Mouse (Mus musculus): Measurements from ENCODE around the gene Slc22a18. TPM values are rescaled to one million over a fixed set of nuclear protein-coding genes. Genes with fewer than 3 reads are reported as not detected.

The Slc22a18 gene
- total RNA-seq, 2 experiments from 2014 or later = 0.29 to 0.54 TPM

DNA sequence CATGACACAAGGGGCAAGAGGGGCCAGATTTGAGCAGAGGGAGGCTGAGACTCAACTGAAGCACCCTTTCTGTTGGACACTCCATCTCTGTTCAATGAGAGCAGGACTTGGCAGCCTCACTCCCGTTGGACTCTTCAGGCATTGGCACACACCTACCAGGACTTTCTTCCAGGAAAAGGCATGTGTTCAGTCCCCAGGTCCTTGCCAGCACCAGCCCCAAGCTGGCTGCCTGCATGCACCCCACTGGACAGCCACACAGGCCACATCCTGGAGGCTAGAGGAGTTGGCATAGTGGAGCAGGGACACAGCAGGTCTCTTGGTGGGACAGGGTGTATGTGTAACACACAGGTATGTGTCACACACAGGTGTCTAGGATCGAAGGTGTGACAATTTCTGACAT is 26.4 kb upstream of the Slc22a18 start:
- DNase-seq (ENCODE audit: low spot score in 2 of 2) = no peak
- H3K4me3 ChIP-seq = no peak overlapping the region
- TF ChIP-seq CTCF (conservative IDR thresholded peaks at IDR 0.05) = no peak
- H3K27ac ChIP-seq = no peak overlapping the region

DNA sequence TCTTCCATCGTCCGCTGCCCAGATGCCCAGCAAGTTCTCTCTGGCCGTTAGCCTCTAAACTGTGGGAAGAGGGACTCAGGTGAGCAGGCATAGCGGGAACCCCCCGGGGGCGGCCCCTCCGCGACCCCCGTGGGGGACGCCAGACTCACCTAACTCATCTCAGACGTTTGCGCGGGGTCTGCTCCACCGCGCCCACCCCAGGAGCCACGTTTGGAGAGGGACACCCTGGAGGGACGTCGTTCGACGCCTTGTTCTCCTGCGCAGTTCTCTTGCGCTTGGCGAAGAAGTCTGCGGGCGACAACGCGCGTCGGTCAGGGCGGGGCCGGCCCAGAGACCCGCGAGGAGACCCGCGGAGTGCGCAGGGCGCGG is 14.6 kb upstream of the Slc22a18 start:
- no peak overlapping the region for H3K27ac ChIP-seq
- DNase-seq (ENCODE audit: low spot score in 2 of 2) = no peak
- H3K4me3 ChIP-seq = peak overlapping the region; percentile 43
- TF ChIP-seq CTCF (conservative IDR thresholded peaks at IDR 0.05) = no peak

DNA sequence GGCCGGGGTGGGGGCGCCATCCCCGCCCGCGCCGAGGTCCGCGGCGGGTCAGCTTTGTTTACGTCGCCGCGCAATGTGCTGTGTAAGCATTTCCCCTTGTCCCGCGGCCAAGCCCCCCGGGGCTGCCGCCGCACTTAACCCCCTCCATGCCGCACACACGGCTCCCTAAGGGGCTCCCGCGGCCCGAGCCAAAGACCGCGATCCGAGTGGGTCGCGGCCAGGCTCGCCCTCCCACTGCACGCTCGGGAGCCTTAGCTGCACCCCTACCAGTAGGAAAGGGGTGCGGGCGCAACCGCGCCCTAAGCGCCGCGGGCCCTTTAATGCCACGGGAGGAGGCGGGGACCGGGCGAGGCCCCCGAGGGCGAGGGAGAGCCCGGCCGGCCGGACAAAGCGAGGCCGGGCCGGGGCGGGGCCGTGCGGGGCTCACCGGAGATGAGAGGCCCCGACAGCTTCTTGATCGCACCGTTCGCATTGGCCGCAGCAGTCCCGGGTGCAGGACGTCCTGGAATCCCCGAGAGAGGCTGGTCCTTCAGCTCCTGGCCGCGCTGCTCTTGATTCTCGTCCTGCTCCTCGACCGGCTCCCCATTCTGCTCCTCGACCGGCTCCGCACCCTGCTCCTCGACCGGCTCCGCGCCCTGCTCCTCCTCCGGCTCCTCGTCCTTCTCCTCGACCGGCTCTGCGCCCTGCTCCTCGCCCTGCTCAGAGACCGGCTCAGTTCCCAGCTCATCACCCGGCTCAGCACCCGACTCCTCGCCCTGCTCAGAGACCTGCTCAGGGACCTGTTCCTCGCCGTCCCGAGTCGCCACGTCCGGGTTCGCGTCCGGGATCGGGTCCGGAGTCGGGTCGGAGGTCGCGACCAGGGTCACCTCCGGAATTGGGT is 14.0 kb upstream of the Slc22a18 start:
- TF ChIP-seq CTCF (conservative IDR thresholded peaks at IDR 0.05) = no peak
- no peak overlapping the region for H3K27ac ChIP-seq

DNA sequence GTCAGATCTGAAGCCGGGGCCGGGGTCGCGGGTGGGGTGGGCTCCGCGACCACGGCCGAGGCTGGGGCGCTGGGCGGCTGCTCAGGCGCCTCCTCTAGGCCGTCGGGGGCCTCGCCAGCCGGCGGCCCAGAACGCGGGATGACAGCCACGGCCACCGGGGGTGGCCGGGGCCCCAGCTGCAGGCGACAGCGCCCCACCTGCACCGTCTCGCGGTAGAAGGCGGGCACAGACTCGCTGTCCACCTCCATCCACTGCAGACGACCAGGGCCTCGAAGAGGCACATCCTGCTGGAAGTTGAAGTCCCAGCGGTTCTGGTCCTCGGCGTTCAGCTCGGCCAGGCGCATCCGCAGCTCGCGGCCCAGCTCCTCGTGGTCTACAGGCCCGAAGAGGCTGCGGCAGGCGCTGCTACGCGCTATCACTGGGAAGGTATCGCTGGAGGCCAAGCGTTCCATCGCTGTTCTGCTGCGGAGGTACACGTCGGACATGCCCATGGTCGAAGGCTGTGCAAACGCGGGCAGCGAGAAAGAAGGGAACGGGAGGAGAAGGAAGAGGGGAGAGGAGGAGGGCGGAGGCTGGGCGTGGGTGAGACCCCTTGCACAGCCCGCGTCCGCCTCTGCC is 13.2 kb upstream of the Slc22a18 start:
- Histone ChIP-seq H3K27ac (no peak overlapping the region), H3K4me3 (peak overlapping the region; percentile 54)
- DNase-seq (ENCODE audit: low spot score in 2 of 2) = no peak
- TF ChIP-seq CTCF (conservative IDR thresholded peaks at IDR 0.05) = no peak

More for the DNA sequence above, 14.0 kb upstream of the Slc22a18 start:
- no peak for DNase-seq (ENCODE audit: low spot score in 2 of 2)
- H3K4me3 ChIP-seq = peak overlapping the region; percentile 43

DNA sequence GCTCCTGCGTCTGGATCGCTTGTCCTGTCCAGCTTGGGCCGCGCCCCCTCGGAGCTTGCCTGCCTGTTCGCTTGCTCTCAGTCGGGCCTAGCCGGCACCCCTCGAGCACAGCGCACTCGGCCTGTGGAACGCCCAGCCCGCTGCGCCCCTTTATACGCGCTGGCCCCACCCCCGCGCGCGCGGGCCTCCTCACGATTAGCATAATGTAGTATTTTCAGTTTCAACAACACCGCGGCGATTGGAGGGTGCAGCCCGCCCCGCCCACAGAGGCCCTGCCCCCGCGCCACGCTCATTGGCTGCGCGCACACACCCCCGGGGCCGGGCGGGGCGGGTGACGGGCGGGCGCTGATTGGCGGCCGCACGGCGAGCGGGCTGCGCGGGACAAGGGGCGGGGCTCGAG is 12.7 kb upstream of the Slc22a18 start, which contains the start of gene Cdkn1c:
Cdkn1c (minus strand) TSS at position 177 of the 400 bp plus-strand sequence.
- H3K27ac ChIP-seq = 0 out of 2 replicates have a peak within 1 kb of the TSS, but pooled peaks have one; percentile 37
- peak; percentile 73 to 76 for DNase-seq (ENCODE audit: low spot score in 2 of 2)
- H3K4me3 ChIP-seq = peak within 1 kb of the TSS; percentile 54
- no peak for TF ChIP-seq CTCF (conservative IDR thresholded peaks at IDR 0.05)

DNA sequence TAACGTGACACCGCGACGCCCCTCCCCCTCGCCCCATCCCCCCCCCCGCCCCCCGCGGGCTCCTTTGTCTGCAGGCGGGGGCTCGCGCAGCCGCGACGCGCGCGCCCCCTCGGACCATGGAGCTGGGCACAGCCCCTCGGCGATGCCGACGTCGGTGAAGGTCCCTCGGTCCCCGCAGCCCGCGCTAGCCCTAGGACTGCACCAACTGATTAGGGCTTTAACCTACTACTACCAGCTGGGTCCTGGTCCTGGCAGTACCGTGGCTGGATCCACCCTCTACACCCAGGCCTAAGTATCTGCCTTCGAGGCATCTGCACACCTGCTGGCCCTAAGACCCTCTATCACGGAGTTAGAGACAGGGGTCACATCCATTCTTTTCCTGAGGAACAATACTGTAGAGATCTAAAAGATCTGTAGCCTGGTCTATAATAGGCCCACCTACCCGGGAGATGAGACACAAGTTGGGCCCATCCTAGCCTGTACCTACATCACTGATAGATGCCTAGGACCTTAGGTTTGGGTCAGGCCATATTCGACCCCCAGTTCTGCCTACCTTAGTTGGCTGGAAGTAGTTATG is 12.2 kb upstream of the Slc22a18 start:
- no peak for TF ChIP-seq CTCF (conservative IDR thresholded peaks at IDR 0.05)
- Histone ChIP-seq H3K4me3 (peak overlapping the region; percentile 54), H3K27ac (0 out of 2 replicates have a peak overlapping the region, but pooled peaks have one; percentile 37)
- no peak for DNase-seq (ENCODE audit: low spot score in 2 of 2)

DNA sequence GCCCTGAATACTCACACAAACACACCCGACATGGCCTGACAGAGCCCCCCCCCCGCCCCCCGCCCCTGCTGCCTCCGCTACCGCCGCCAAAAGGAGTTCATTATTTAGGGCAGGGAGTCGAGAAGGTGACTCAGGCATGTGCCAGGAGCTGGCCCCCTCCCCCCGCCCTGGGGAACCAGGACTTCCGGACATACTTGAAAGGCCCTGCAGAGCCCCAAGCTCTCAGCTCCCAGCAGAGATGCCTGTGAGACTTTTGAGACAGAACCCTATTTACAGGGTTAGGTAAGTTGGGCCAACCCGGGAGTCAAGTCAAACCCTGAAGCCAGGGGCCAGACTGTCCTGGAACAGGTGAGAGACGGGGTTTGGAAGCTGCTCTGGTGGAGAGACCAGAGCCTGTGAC is 11.6 kb upstream of the Slc22a18 start:
- TF ChIP-seq CTCF (conservative IDR thresholded peaks at IDR 0.05) = no peak
- H3K27ac ChIP-seq = no peak overlapping the region
- no peak overlapping the region for H3K4me3 ChIP-seq
- no peak for DNase-seq (ENCODE audit: low spot score in 2 of 2)

DNA sequence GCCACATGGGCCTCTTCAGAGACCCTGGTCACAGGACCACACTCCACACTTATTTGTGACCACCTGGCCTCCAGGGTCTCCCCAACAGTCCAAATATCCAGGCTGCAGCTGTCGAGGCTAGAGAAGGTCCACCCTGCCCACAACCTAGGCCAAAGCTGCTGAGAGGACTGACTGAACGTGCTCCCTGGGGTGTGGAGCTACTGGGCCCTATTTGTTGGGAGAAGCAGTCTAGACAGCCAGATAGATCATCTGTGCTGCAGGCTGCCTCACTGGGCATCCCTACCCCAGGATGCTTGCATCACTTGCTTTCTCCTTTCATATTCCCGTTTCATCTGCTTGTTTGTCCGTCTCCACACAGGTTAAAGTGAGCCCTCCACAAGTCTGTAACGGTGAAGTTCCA is 11.0 kb upstream of the Slc22a18 start:
- DNase-seq (ENCODE audit: low spot score in 2 of 2) = no peak
- no peak overlapping the region for H3K27ac ChIP-seq
- no peak overlapping the region for H3K4me3 ChIP-seq
- TF ChIP-seq CTCF (conservative IDR thresholded peaks at IDR 0.05) = no peak

DNA sequence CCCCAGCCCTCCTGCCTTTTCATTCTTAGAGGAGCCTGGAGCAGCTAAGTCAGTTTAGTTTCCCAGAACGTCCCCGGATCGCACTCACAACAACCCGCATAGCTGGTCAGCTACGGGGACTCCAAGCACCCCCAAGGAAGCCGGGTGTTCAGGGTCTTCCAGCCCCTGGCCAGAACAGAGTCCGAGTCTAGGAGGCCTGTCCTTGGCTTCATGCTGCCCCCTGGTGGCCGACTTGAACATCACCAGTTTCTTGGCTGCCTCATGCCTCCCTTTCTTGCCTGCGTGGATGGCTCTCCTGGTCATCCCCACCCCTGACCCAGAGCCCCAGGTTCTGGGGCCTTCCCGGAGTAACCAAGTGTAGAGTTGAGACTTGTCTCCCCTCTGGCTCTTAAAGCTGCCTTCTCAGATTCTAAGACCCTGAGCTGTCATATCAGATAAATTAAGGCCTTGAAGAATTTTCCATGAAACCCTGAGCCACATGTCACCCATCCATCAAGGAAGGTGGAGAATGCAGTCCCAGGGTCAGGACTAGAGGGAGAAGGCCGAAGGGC is 9.6 kb upstream of the Slc22a18 start:
- Histone ChIP-seq H3K27ac (no peak overlapping the region), H3K4me3 (no peak overlapping the region)
- peak; percentile 59 to 74 for DNase-seq (ENCODE audit: low spot score in 2 of 2)
- peak; percentile 97 for TF ChIP-seq CTCF (conservative IDR thresholded peaks at IDR 0.05)

DNA sequence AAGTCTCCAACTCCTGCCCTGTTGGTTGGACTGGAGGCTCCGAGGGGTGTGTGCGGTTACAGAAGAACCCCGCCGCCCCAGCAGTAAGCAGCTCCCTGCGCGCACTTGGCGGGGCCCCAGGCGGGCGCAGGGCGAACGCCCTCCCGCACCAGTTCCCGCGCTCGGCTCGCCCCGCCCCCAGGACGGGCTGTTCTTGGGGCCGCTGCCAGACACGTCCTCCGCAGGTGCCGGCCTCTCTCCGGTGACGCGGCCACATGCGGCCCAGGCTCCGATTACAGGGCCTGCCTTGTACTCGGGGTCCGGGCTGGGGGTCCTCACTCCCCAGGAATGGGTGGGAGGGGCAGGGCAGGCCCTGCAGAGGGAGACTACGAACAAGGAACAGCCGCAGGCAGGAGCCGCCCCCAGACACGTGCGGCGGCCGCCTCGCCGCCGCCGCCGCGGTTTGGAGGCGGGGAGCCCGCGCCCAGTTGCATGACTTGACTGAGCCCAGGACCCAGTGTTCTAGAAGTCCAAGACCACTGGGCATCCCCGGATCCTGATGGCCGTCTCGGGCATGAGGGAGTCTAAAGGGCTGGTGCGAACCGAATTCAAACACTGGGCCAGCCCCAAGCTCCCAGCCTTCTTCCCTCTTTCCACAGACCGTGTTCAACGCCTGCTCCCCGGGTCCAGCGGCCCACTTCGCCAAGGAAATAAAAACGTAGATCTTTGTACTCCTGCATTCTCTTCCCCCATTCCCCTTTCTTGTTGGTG is 8.6 kb upstream of the Slc22a18 start:
- TF ChIP-seq CTCF (conservative IDR thresholded peaks at IDR 0.05) = no peak
- Histone ChIP-seq H3K4me3 (peak overlapping the region; percentile 41), H3K27ac (no peak overlapping the region)
- DNase-seq (ENCODE audit: low spot score in 2 of 2) = no peak

DNA sequence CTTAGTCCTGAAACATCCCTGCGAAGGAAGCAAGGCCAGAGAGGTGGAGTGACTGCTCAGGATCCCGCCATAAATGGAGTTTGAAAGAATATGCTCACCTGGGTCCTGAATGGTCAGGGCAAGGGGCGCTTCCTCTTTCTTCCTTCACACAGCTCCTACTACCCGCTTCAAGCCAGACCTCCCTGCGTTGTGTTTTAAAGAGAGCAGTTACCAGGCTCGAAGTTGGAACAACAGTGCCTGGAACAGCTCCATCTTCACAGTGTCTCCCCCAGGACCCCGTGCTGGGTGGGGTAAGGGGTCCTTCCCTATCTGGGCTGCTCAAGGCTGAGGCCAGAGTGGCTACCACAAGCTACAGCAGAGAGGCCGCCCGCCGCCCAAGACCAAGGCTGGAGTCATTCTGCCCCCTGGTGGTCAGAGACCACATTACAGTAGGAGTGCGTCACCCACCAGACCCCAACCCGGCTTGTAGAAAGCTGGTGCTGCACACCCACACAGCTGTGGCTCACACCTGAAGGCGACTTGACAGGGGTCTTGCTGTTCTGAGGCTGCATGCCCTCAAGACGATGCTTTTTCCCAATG is 7.3 kb upstream of the Slc22a18 start:
- Histone ChIP-seq H3K4me3 (no peak overlapping the region), H3K27ac (no peak overlapping the region)
- DNase-seq (ENCODE audit: low spot score in 2 of 2) = peak; percentile 64 to 91
- TF ChIP-seq CTCF (conservative IDR thresholded peaks at IDR 0.05) = peak; percentile 99

DNA sequence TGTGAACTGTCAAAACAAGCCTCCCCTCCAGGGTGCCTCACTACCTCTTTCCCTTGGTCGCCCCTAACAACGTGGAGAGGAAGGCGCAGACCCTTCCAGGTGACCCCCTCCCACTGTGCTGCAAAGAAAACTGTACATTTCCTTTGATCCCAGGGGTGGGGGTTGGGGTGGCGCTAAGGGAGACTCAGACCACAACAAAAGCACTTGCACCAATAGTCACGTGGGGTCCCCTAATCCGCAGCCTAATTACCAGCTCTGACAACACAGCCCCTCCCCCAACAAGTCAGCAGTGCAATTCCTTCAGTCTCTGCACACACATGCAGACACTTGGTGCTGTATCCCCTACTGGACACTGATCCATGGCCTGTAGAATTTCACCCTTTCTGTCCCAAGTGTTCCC is 5.8 kb upstream of the Slc22a18 start:
- DNase-seq (ENCODE audit: low spot score in 2 of 2) = no peak
- Histone ChIP-seq H3K4me3 (no peak overlapping the region), H3K27ac (no peak overlapping the region)
- no peak for TF ChIP-seq CTCF (conservative IDR thresholded peaks at IDR 0.05)
